Mouse (Mus musculus): Measurements from ENCODE around the gene 4930451I11Rik.

4930451I11Rik gene

GRCm38 (mm10) chr7:126831539-126831938 is at the start of gene 4930451I11Rik:
4930451I11Rik (minus strand) TSS chr7:126831639.
- in situ Hi-C loops (cut with MboI, MseI): loop anchor here (25.0 kb wide), 1 partner anchor 131 kb away; the partner anchor contains the start of gene Sez6l2

DNA sequence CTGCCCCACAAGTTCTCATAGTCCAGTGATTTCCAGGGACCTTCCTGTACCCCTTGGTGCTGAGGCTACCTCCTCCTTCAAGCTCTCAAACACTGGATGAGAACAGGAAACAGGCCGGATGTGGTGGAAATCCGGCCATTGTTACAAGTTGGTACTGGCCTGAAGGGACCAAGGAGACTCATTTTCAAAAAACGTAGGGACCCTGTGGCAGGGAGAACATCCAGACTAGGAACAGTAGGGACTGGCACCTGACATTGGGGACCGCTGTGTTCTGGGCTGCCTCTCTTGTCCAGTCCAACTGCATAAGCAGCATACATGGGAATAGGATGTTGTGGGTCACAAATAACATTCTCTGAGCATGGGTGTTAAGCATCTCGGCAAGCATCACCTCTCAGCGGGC is 49.6 kb upstream of the 4930451I11Rik start:
- in situ Hi-C loops (cut with MboI, MseI): no loop called here

GRCm38 (mm10) chr7:126877239-126877638 is 45.8 kb upstream of the 4930451I11Rik start:
- in situ Hi-C loops (cut with MboI, MseI): no loop called here

DNA sequence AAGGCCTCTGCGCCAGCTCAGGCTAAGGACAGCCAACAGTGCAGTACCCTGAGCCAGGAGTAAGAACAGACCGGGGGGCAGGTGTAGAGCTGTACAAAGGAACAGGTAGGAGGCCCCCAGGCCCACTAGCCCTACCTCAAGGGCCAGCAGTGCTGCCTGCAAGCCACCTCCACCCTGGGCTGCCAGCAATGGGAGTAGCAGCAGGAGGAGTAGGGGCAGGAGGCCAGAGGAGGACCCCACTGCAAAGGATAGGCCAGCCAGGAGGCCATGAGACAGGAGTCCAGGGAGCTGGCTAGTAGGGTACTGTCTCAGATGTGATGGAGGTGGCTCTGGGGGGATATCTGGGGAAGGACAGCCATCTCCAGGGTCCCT is 39.1 kb upstream of the 4930451I11Rik start:
- in situ Hi-C loops (cut with MboI, MseI): no loop called here

- in situ Hi-C loops (cut with MboI, MseI): loop anchor here (10.0 kb wide), 1 partner anchor 555 kb away; the partner anchor contains the start of gene Zfp688
Measured at GRCm38 (mm10) chr7:126869780-126870519, 38.5 kb upstream of the 4930451I11Rik start.

- in situ Hi-C loops (cut with MboI, MseI): loop anchor here (10.0 kb wide), 1 partner anchor 557 kb away; the partner anchor contains the start of gene Zfp688
Measured at GRCm38 (mm10) chr7:126868003-126868402, 36.6 kb upstream of the 4930451I11Rik start.

- in situ Hi-C loops (cut with MboI, MseI): loop anchor here (10.0 kb wide), 1 partner anchor 557 kb away; the partner anchor contains the start of gene Zfp688
Measured at GRCm38 (mm10) chr7:126867534-126867933, 36.1 kb upstream of the 4930451I11Rik start.

- in situ Hi-C loops (cut with MboI, MseI): loop anchor here (10.0 kb wide), 1 partner anchor 561 kb away; the partner anchor contains the start of gene Zfp688
Measured at GRCm38 (mm10) chr7:126863791-126864190, 32.4 kb upstream of the 4930451I11Rik start.

GRCm38 (mm10) chr7:126862147-126862784 is 30.8 kb upstream of the 4930451I11Rik start, which contains the start of gene Ino80e:
Ino80e (minus strand) TSS chr7:126862377.
- in situ Hi-C loops (cut with MboI, MseI): loop anchor here (10.0 kb wide), 1 partner anchor 563 kb away; the partner anchor contains the start of gene Zfp688

GRCm38 (mm10) chr7:126861429-126862130 is 30.1 kb upstream of the 4930451I11Rik start, which contains the start of gene Hirip3:
Hirip3 (plus strand) TSS chr7:126861972.
- in situ Hi-C loops (cut with MboI, MseI): loop anchor here (10.0 kb wide), 1 partner anchor 563 kb away; the partner anchor contains the start of gene Zfp688

DNA sequence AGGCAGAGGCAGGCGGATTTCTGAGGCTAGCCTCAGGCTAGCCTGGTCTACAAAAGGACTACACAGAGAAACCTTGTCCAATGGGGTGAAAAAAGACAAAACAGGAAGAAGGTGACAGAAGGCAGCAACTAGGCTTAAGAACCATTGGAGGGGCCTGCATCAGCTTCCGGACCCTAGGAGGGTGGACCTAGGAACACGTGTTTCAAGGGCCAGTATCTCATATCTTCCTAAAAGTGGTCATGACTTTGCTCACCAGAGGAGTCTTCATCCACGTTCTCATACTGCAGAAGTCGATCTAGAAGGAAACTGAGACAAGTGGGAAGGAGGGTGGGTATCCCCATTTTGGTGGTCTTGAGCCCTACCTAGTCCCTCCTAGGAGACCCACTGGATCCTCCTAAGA is 29.5 kb upstream of the 4930451I11Rik start:
- in situ Hi-C loops (cut with MboI, MseI): loop anchor here (10.0 kb wide), 1 partner anchor 564 kb away; the partner anchor contains the start of gene Zfp688

GRCm38 (mm10) chr7:126856741-126857420 is 25.4 kb upstream of the 4930451I11Rik start:
- in situ Hi-C loops (cut with MboI, MseI): no loop called here

DNA sequence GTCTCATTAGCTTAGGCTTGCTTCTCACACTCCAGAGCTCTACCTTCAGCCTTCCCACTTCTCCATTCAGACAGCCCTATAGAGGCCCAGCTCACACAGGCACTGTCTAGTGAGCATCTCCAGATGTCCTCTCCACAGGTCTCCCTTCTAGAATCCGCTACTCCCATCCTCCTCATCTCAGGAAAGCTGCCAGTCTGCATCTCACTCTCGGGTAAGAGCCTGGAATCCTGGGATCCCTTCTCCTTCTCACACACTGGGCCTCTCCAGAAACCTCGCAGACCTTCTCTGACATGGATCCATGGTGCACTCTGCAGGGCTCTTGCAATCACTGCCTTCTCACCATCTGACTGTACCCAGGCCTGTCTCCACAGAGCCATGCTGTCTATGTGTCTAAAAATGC is 24.2 kb upstream of the 4930451I11Rik start:
- in situ Hi-C loops (cut with MboI, MseI): no loop called here

DNA sequence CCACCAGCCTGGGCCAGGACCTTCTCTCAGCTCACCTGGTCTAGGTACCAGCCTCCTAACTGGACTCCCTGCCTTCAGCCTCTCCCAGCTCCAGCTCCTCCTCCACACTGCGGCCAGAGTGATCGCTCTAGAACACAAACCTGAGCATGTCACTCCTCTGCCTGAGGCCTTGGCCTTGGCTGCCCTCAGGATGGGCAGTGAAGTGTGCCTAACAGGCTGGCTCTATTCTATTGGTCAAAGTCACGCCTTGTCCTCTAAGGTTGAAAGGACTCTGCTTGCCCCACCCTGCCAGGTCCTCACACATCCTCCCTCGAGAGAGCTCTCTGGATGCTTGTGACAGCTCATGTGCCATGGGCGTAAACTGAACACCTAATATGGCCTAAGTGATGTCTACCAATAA is 22.0 kb upstream of the 4930451I11Rik start:
- in situ Hi-C loops (cut with MboI, MseI): no loop called here

DNA sequence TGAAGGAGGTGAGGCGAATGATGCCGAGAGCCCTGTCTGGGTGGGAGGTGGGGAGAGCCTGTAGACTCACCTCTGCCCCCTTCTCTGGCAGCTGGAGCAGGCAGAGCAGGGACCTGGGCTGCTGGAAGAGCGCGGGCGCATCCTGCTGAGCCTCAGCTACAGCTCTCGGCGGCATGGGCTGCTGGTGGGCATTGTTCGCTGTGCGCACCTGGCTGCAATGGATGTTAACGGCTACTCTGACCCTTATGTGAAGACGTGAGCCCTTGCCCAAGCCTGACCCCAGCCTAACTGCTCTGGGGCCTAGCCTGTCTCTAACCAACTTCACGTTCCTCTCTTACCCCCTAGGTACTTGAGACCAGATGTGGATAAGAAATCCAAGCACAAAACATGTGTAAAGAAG is 19.8 kb upstream of the 4930451I11Rik start:
- in situ Hi-C loops (cut with MboI, MseI): no loop called here

DNA sequence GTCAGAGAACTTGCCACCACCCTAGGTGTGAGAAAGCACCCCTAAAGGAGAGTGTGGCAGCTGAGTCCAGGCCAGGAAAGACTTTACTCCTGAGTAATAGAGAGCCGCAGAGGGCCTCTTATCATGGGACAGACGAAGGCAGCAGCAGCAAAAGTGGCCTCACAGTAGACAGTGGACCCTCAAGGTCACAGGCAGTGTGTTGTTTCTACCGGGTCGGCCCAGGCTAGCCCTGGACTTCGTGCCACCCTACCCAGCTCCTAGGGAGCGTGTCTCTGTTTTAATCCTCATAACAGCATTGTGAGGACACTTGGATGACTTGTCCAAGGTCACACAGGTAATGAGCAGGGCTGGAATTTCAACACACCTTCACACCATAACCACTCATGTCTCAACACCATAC is 18.7 kb upstream of the 4930451I11Rik start:
- in situ Hi-C loops (cut with MboI, MseI): no loop called here

DNA sequence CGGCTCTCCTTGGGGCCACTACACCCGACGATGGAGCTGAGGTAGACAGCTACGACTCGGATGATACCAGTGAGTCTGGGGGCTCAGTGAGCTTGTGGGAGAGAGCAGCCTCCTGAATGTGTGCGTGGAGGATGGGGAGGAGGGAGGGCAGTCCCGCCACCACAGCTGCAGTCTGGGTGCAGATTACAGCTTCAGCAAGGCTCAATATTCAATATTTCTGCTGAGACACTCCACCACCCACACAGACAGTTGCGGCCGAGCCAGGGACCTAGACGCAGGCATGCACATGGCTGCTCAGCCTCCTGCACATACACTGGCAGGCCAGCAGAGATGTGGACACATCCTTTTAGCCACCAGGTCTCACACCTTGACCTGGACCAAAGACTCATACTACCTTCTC is 17.4 kb upstream of the 4930451I11Rik start:
- in situ Hi-C loops (cut with MboI, MseI): loop anchor here (25.0 kb wide), 1 partner anchor 114 kb away; the partner anchor contains the start of gene Sez6l2

DNA sequence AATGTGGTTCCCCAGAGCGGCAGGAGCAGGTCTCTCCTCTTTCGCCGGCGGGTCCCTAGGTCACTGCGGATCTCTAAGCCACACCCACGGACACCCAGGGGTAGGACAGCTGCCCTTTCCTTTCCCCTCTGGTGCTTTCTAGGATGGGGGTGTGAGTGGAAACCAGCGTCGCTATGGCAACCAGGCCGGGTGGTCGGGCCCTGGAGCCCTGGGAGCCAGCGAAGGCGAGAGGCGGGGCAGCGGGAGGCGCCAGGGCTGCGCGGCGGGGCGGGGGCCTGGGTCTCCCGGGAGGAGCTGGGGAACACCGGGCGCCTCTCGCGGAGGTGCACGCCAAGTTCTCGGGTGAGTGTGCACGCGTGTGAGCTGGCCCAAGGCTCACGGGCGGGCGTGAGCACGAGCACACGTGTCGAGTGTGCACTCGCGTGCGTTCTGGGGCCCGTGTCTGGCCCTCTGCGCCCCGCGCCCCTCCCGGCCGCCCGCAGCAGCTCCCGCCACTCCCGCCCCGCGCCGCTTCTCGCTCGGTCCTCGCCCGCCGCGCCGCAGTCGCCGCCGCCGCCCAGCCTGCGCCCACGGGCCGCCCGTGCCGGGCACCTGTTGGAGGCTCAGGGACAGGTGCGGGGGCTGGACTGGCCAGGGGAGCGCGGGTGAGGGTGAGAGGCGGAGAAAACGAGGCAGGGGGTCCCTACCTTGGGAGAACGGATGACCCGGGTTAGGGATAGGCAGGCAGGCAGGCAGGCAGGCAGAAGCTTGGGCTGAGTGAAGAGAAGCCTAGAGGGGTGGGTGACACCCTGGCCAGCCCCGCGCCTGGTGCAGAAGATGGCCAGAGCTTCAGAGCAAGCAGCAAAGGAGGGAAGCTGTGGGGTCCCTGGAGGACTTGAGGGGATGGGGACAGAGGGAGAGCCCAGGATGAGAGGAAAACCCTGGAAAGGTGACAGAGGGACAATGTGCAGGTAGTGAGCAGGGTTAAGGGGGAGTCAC is 16.3 kb upstream of the 4930451I11Rik start:
- in situ Hi-C loops (cut with MboI, MseI): loop anchor here (25.0 kb wide), 1 partner anchor 115 kb away; the partner anchor contains the start of gene Sez6l2

DNA sequence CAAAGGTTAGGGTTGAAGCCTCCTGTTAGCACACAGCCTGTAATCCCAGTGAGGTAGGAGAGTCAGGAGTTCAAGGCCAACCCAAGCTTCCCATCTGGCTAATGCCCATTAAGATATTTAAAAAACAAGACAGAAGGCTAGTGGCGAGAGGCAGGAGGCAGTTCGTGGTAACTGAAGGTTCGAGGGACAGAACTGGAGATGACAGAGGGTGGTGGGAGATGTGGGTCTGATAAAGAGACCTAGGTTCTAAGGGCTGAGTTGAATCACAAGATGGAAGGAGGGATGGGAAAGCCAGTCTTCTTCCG is 15.6 kb upstream of the 4930451I11Rik start, which contains the start of gene Doc2a:
TSS of gene Doc2a (plus strand) at position 301 of the 305 bp plus-strand sequence.
- in situ Hi-C loops (cut with MboI, MseI): loop anchor here (25.0 kb wide), 1 partner anchor 115 kb away; the partner anchor contains the start of gene Sez6l2

- in situ Hi-C loops (cut with MboI, MseI): loop anchor here (25.0 kb wide), 1 partner anchor 117 kb away; the partner anchor contains the start of gene Sez6l2
Measured at GRCm38 (mm10) chr7:126845516-126845915, 14.1 kb upstream of the 4930451I11Rik start.
